Mouse (Mus musculus): ENCODE measurements around the gene Pde4c. TPM values are rescaled to one million over a fixed set of nuclear protein-coding genes. Genes with fewer than 3 reads are reported as not detected.
A peak's percentile ranks its signal among the peaks of the same experiment; 100 is the strongest.

The Pde4c gene
- 0.77 and 1.5 TPM in 2 replicates for total RNA-seq (2014; rRNA removed)
- 0.21 and 0.39 TPM in 2 replicates for polyA plus RNA-seq (2015; fragmentation: Nextera tagmentation; extraction: Ambion mirVana)

DNA sequence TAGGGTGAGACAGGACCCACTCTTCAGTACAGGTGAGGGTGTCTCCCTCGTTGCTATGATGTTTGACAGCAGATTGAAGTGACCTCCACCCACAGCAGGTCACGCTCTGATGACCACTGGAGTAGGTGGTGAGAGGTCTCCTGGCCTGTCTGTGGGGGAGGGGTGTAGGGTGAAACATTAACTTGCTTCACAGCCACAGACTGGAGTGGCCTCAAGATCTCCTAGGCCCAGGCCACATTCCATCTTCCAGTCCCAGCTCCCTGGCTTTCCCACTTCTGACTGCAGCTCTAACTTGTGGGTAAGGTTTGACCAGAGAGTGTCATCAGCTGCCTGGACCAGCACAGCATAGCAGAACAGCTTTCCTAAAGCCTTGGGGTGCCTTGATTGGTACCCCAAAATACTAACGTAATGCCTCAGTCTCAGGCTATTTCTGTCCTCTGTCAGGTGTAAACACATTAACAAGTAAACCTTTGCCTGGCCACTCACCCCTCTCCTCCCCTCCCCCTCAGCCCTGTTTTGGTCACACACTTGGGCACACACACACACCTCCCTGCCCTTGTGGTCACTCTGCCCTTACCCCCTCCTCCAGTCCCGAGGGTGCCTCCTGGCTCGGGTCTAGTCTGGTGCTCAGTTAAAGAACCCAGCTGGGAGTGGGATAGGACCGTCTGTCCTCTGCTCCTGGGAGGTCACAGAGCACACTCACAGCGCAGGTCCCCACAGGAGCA lies at the start of gene Pde4c:
TSS of gene Pde4c (plus strand) at position 235 of the 725 bp plus-strand sequence.
- no peak for TF ChIP-seq CTCF (IDR thresholded peaks at IDR 0.05)
- no peaks in the 10 kb centered on the region for H3K9me3 ChIP-seq (ENCODE audit: low read length)
- no peaks in the 10 kb centered on the region for H3K36me3 ChIP-seq (ENCODE audit: insufficient read depth, low read length)
- no peaks in the 10 kb centered on the region for H3K27me3 ChIP-seq (ENCODE audit: insufficient read depth, low read length)
- H3K4me3 ChIP-seq (ENCODE audit: low read depth, low read length): no peak within 1 kb of the TSS
- H3K9ac ChIP-seq (replicated peaks; ENCODE audit: low read length, poor library complexity, severe bottlenecking): no peak within 1 kb of the TSS
- no peak within 1 kb of the TSS for H3K27ac ChIP-seq (ENCODE audit: low read depth, low read length)
- WGBS: 62% methylated on average over 7 of the region's 7 CpGs
- DNase-seq (ENCODE audit: low spot score) (no peak), ATAC-seq (ENCODE audit: low FRiP score) (no peak)
- no peaks in the 10 kb centered on the region for H3K4me1 ChIP-seq (ENCODE audit: insufficient read depth, low read length)
- H3K4me2 ChIP-seq (ENCODE audit: low read depth, low read length, poor library complexity, severe bottlenecking): no peak within 1 kb of the TSS

DNA sequence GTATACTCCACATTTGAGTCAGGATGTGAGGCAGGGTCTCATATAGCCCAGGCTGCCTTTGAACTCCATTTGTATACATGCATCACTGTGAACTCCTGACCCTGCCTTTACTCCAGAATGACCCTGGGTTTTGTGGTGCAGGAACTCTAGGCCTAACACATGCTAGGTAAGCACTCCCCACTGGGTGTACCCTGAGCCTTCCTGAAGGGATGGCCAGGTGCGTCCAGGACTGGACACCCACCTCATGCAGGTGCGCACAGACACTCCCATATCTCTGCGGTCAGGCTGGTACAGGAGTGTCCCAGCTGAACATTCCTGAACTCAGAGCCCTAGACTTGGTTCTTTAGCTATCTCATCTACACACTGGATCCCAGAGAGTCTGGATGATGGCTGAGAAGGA lies 49.4 kb upstream of the Pde4c start:
- TF ChIP-seq CTCF (IDR thresholded peaks at IDR 0.05): no peak
- Histone ChIP-seq H3K9me3 (ENCODE audit: low read length) (no peaks in the 10 kb centered on the region), H3K4me1 (ENCODE audit: insufficient read depth, low read length) (peaks cover 8% of the 10 kb centered on the region; the same call in 1 of the 2 replicates), H3K9ac (replicated peaks; ENCODE audit: low read length, poor library complexity, severe bottlenecking) (peak overlapping the region; percentile 62), H3K27ac (ENCODE audit: low read depth, low read length) (peak overlapping the region; percentile 96), H3K36me3 (ENCODE audit: insufficient read depth, low read length) (peaks cover 16% of the 10 kb centered on the region; the same call in 1 of the 2 replicates), H3K27me3 (ENCODE audit: insufficient read depth, low read length) (no peaks in the 10 kb centered on the region), H3K4me2 (ENCODE audit: low read depth, low read length, poor library complexity, severe bottlenecking) (peak overlapping the region; percentile 63), H3K4me3 (ENCODE audit: low read depth, low read length) (peak overlapping the region; percentile 52)
- DNase-seq (ENCODE audit: low spot score) (no peak), ATAC-seq (ENCODE audit: low FRiP score) (no peak)
- 86% methylated on average over 3 of the region's 3 CpGs for WGBS

DNA sequence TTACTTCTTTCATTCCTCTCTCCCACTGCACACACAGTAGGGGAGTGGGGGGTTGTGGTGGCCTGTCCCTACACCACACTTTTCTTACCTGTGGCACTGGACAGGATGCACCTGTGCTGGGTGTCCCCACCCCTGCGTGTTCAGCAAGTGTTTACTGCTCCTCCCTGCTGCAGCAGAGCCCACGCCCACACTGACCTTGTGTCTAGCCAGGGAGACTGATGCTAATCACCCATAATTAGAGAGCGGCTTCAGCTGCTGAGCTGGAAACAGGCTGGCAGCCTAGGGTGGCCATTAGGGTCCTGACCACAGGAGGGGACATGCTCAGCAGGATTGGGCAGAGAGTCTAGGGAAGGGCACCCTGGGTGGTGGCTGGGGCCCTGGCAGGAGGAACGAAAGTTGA lies 48.8 kb upstream of the Pde4c start:
- no peaks in the 10 kb centered on the region for H3K9me3 ChIP-seq (ENCODE audit: low read length)
- H3K9ac ChIP-seq (replicated peaks; ENCODE audit: low read length, poor library complexity, severe bottlenecking): 0 out of 2 replicates have a peak overlapping the region, but pooled peaks have one; percentile 62
- no peak for TF ChIP-seq CTCF (IDR thresholded peaks at IDR 0.05)
- whole genome bisulfite sequencing: 93% methylated on average over 4 of the region's 4 CpGs
- ATAC-seq (ENCODE audit: low FRiP score) (no peak), DNase-seq (ENCODE audit: low spot score) (no peak)
- no peak overlapping the region for H3K4me2 ChIP-seq (ENCODE audit: low read depth, low read length, poor library complexity, severe bottlenecking)
- peaks cover 17% of the 10 kb centered on the region; the same call in 1 of the 2 replicates for H3K36me3 ChIP-seq (ENCODE audit: insufficient read depth, low read length)
- no peak overlapping the region for H3K4me3 ChIP-seq (ENCODE audit: low read depth, low read length)
- H3K27me3 ChIP-seq (ENCODE audit: insufficient read depth, low read length): no peaks in the 10 kb centered on the region
- peaks cover 8% of the 10 kb centered on the region; the same call in 1 of the 2 replicates for H3K4me1 ChIP-seq (ENCODE audit: insufficient read depth, low read length)
- no peak overlapping the region; the same call in 1 of the 2 replicates for H3K27ac ChIP-seq (ENCODE audit: low read depth, low read length)

DNA sequence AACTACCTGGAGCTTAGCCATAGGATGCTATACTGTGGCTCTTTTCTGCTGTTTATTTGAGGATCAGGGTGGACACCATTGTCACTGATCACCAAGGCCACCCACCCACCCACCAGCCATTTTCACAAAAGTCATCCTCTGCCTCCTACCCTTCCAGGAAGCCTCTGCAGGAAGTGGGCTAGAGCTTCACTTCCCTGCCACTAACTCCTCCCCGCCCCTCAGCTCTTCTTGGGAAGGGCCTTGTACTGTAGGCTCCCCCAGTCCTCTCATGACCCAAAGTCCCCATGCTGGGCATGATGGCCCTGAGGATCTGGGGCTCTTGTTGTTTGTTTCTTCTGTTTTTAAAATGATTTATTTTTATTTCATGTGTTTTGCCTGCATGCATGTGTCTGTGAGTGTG lies 48.2 kb upstream of the Pde4c start:
- H3K4me1 ChIP-seq (ENCODE audit: insufficient read depth, low read length): peaks cover 8% of the 10 kb centered on the region; the same call in 1 of the 2 replicates
- H3K4me2 ChIP-seq (ENCODE audit: low read depth, low read length, poor library complexity, severe bottlenecking): no peak overlapping the region
- 89% methylated on average over 1 of the region's 1 CpGs for WGBS
- no peaks in the 10 kb centered on the region for H3K27me3 ChIP-seq (ENCODE audit: insufficient read depth, low read length)
- H3K36me3 ChIP-seq (ENCODE audit: insufficient read depth, low read length): peaks cover 17% of the 10 kb centered on the region; the same call in 1 of the 2 replicates
- no peak for ATAC-seq (ENCODE audit: low FRiP score)
- DNase-seq (ENCODE audit: low spot score): no peak
- TF ChIP-seq CTCF (IDR thresholded peaks at IDR 0.05): no peak
- H3K9me3 ChIP-seq (ENCODE audit: low read length): no peaks in the 10 kb centered on the region
- no peak overlapping the region for H3K27ac ChIP-seq (ENCODE audit: low read depth, low read length)
- no peak overlapping the region for H3K9ac ChIP-seq (replicated peaks; ENCODE audit: low read length, poor library complexity, severe bottlenecking)
- no peak overlapping the region for H3K4me3 ChIP-seq (ENCODE audit: low read depth, low read length)

DNA sequence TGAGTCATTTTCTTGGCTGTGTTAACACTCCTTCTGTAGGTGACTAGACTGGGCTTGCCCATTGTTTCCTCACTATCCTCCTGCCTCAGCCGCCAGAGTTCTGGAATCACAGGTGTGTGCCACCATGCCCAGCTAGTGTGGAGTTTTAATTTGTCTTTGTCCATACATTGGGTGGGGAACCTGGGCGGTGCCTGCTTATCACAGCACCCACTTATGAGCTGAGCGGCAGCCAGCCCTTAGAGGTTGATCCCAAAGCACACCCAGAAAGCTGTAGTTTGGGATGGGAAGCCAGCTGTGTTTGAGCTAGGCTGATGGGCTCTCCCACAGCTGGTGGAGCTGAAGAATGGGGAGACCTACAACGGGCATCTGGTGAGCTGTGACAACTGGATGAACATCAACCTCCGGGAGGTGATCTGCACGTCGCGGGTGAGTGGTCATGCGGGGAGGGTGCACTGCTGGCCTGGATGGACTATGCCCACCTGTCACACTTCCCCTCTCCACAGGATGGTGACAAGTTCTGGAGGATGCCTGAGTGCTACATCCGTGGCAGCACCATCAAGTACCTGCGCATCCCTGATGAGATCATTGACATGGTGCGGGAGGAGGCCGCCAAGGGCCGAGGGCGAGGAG lies 46.0 kb upstream of the Pde4c start:
- ATAC-seq (ENCODE audit: low FRiP score) (no peak), DNase-seq (ENCODE audit: low spot score) (no peak)
- TF ChIP-seq CTCF (IDR thresholded peaks at IDR 0.05): no peak
- WGBS: 98% methylated on average over 15 of the region's 15 CpGs
- no peaks in the 10 kb centered on the region for H3K27me3 ChIP-seq (ENCODE audit: insufficient read depth, low read length)
- no peaks in the 10 kb centered on the region for H3K9me3 ChIP-seq (ENCODE audit: low read length)
- H3K4me2 ChIP-seq (ENCODE audit: low read depth, low read length, poor library complexity, severe bottlenecking): no peak overlapping the region
- H3K4me3 ChIP-seq (ENCODE audit: low read depth, low read length): no peak overlapping the region
- H3K9ac ChIP-seq (replicated peaks; ENCODE audit: low read length, poor library complexity, severe bottlenecking): no peak overlapping the region
- H3K36me3 ChIP-seq (ENCODE audit: insufficient read depth, low read length): peaks cover 17% of the 10 kb centered on the region; the same call in 1 of the 2 replicates
- no peak overlapping the region for H3K27ac ChIP-seq (ENCODE audit: low read depth, low read length)
- peaks cover 8% of the 10 kb centered on the region; the same call in 1 of the 2 replicates for H3K4me1 ChIP-seq (ENCODE audit: insufficient read depth, low read length)

DNA sequence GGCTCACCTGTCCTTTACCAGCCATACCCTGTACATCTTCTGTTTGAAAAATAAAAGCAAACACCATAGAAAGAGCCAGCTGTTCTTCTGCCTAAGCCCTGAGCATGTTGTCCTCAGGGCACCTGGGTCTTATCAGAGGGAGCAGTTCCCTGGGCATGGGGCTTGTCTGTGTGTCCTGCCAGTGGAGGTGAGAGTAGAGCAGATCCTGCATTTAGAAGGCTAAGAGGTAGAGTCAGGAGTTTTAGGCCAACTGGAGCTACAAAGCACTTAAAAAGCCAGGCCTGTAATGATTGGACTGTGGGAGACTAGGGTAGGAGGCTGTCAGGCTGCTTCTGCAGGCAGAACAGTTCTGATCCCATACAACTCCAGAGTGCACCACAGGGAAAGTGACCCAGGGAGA lies 44.8 kb upstream of the Pde4c start:
- Histone ChIP-seq H3K9ac (replicated peaks; ENCODE audit: low read length, poor library complexity, severe bottlenecking) (no peak overlapping the region), H3K27ac (ENCODE audit: low read depth, low read length) (no peak overlapping the region), H3K27me3 (ENCODE audit: insufficient read depth, low read length) (no peaks in the 10 kb centered on the region), H3K4me1 (ENCODE audit: insufficient read depth, low read length) (peaks cover 8% of the 10 kb centered on the region; the same call in 1 of the 2 replicates), H3K4me2 (ENCODE audit: low read depth, low read length, poor library complexity, severe bottlenecking) (no peak overlapping the region), H3K9me3 (ENCODE audit: low read length) (no peaks in the 10 kb centered on the region), H3K4me3 (ENCODE audit: low read depth, low read length) (no peak overlapping the region), H3K36me3 (ENCODE audit: insufficient read depth, low read length) (peaks cover 17% of the 10 kb centered on the region; the same call in 1 of the 2 replicates)
- TF ChIP-seq CTCF (IDR thresholded peaks at IDR 0.05): no peak
- DNase-seq (ENCODE audit: low spot score) (no peak), ATAC-seq (ENCODE audit: low FRiP score) (no peak)
